Mouse (Mus musculus) stomach, embryonic 14.5 days (tissue): Measurements from ENCODE around the gene Nmnat1. TPM values are rescaled to one million over a fixed set of nuclear protein-coding genes. Genes with fewer than 3 reads are reported as not detected.

Experiments used
- ATAC-seq: fragments of 200-750 bp; cut with Nextera tagmentation; 2 replicates; pipeline ENCODE4 v1.8.0; 2017; ENCODE audit warnings: low read depth, moderate TSS enrichment; ENCODE audit not compliant: insufficient number of reproducible peaks, insufficient read depth, low FRiP score
- H3K27ac ChIP-seq: fragments of 300-500 bp; sonication (generic); 2 replicates; pipeline ENCODE4 v1.5.1; 2014; ENCODE audit warnings: mild to moderate bottlenecking, low read length, moderate library complexity, mixed read lengths
- H3K27me3 ChIP-seq: fragments of 300-500 bp; sonication (generic); 2 replicates; pipeline ENCODE4 v1.6.1; 2014; ENCODE audit warnings: low read length, control low read depth, mixed read lengths; ENCODE audit not compliant: control insufficient read depth, insufficient read depth
- H3K36me3 ChIP-seq: fragments of 300-500 bp; sonication (generic); 2 replicates; pipeline ENCODE4 v1.6.1; 2014; ENCODE audit warnings: mild to moderate bottlenecking, control low read depth, low read length, moderate library complexity, mixed read lengths; ENCODE audit not compliant: control insufficient read depth, insufficient read depth
- H3K4me1 ChIP-seq: fragments of 300-500 bp; sonication (generic); 2 replicates; pipeline ENCODE4 v1.6.1; 2014; ENCODE audit warnings: low read length, control low read depth, mixed read lengths; ENCODE audit not compliant: control insufficient read depth, insufficient read depth
- H3K4me2 ChIP-seq: fragments of 300-500 bp; sonication (generic); replicated peaks from 2 replicates; pipeline ENCODE4 v1.6.1; 2014; ENCODE audit warnings: low read depth, low read length, control low read depth
- H3K4me3 ChIP-seq: fragments of 300-500 bp; sonication (generic); 2 replicates; pipeline ENCODE4 v1.5.1; 2014; ENCODE audit warnings: low read depth, low read length, control low read depth
- H3K9ac ChIP-seq: fragments of 300-500 bp; sonication (generic); replicated peaks from 2 replicates; pipeline ENCODE4 v1.6.1; 2014; ENCODE audit warnings: low read depth, mild to moderate bottlenecking, control low read depth, low read length, moderate library complexity, mixed read lengths
- H3K9me3 ChIP-seq: fragments of 300-500 bp; sonication (generic); 2 replicates; pipeline ENCODE4 v1.6.1; 2016; ENCODE audit warnings: low read depth, low read length, control low read depth; ENCODE audit not compliant: control insufficient read depth
- WGBS: fragments of 180-500 bp; shearing (Covaris S2); extraction: QIAGEN DNeasy Blood & Tissue Kit; methylation state at CpG from one replicate; pipeline ENCODE4 v1.1.7; 2014; 5-methylcytosine and 5-hydroxymethylcytosine counted together
- polyA plus RNA-seq: library from polyadenylated mRNA; unstranded; fragments of >200 nt; fragmentation: Nextera tagmentation; extraction: Ambion mirVana; gene quantifications from 2 replicates; pipeline ENCODE4 v1.2.1, GENCODE M21; 2014

Gene Nmnat1
- polyA plus RNA-seq, 1 experiment from 2014 or later, result 15.1 TPM

GRCm38 (mm10) chr4:149425801-149426292 lies 59.2 kb downstream of the Nmnat1 start:
- peak overlapping the region; percentile 95 for H3K9ac ChIP-seq
- no peaks in the 10 kb centered on the region for H3K36me3 ChIP-seq
- H3K27ac ChIP-seq, result peak overlapping the region; percentile 99
- peak overlapping the region; percentile 95 for H3K4me3 ChIP-seq
- H3K9me3 ChIP-seq, result no peaks in the 10 kb centered on the region
- peak overlapping the region; percentile 57 for H3K4me2 ChIP-seq
- H3K4me1 ChIP-seq, result 0 out of 2 replicates have a peak, but pooled peaks cover 4% of the 10 kb centered on the region
- H3K27me3 ChIP-seq, result no peaks in the 10 kb centered on the region
- 0% methylated on average over 35 of the region's 35 CpGs for WGBS
- peak; percentile 62 for ATAC-seq

- Histone ChIP-seq H3K4me2 (peak overlapping the region; percentile 57), H3K4me3 (peak overlapping the region; percentile 95), H3K27ac (no peak overlapping the region), H3K4me1 (0 out of 2 replicates have a peak, but pooled peaks cover 4% of the 10 kb centered on the region), H3K9me3 (no peaks in the 10 kb centered on the region), H3K36me3 (no peaks in the 10 kb centered on the region), H3K27me3 (no peaks in the 10 kb centered on the region), H3K9ac (no peak overlapping the region; the same call in 1 of the 2 replicates)
- 1% methylated on average over 9 of the region's 9 CpGs for WGBS
- ATAC-seq, result no peak
These were observed 60.2 kb downstream of the Nmnat1 start for GRCm38 (mm10) chr4:149424755-149425154.

DNA sequence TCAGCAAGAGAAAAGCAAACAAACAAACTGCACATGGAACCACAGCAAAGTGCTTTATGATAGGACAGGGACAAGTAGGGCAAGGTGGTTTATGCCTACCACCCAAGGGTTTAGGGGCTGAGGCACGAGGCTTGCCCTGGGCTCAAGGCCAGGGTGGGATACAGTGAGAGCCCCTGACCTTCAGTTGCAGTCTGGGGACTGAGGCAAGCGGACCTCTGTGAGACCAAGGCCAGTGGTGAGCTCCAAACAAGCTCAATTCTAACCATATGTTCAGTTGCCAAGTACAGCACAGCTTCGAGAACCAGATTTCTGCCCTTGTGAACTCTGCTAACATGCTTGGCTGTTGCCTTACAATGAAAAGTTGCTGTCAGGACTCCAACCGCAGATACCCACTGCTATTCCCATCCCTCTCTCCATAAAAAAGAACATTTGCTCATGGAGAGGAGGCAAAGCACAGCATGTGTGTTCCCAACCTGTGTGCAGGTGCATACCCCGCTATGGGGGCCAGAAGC lies 67.1 kb downstream of the Nmnat1 start:
- H3K27ac ChIP-seq, result no peak overlapping the region
- WGBS, result 79% methylated on average over 5 of the region's 5 CpGs
- H3K4me3 ChIP-seq, result no peak overlapping the region
- no peaks in the 10 kb centered on the region for H3K27me3 ChIP-seq
- no peaks in the 10 kb centered on the region for H3K36me3 ChIP-seq
- peaks cover 18% of the 10 kb centered on the region for H3K4me1 ChIP-seq
- no peaks in the 10 kb centered on the region for H3K9me3 ChIP-seq
- no peak overlapping the region for H3K4me2 ChIP-seq
- H3K9ac ChIP-seq, result no peak overlapping the region
- no peak for ATAC-seq

Other genes with a start within 250 kb of the Nmnat1 start
- gene Kif1b, start 177.5 kb downstream of the Nmnat1 start, polyA plus RNA-seq, result 44.3 and 50.7 TPM in 2 replicates
- 41.7 and 44.3 TPM in 2 replicates for gene Ube4b, start 58.5 kb downstream of the Nmnat1 start, polyA plus RNA-seq
- gene Rbp7, start 30.2 kb downstream of the Nmnat1 start, polyA plus RNA-seq, result 1.9 TPM in 2 replicates
- not detected in 2 replicates for gene Tmem274, start 7.8 kb downstream of the Nmnat1 start, polyA plus RNA-seq
- gene Lzic, start within 50 bp of the Nmnat1 start, polyA plus RNA-seq, result 45.9 and 49.3 TPM in 2 replicates
- gene Ctnnbip1, start 33.0 kb upstream of the Nmnat1 start, polyA plus RNA-seq, result 57.7 and 57.8 TPM in 2 replicates
- gene Clstn1, start 101.3 kb upstream of the Nmnat1 start, polyA plus RNA-seq, result 22.9 and 24.6 TPM in 2 replicates
- 4.8 and 6.1 TPM in 2 replicates for gene Pik3cd, start 217.4 kb upstream of the Nmnat1 start, polyA plus RNA-seq